Mouse (Mus musculus): Measurements from ENCODE around the gene Olfr649. TPM values are rescaled to one million over a fixed set of nuclear protein-coding genes. Genes with fewer than 3 reads are reported as not detected.

The Olfr649 gene
- polyA plus RNA-seq (2014; fragmentation: Nextera tagmentation; extraction: Ambion mirVana) = not detected in 2 replicates

GRCm38 (mm10) chr7:104195885-104196284, at the start of gene Olfr649:
Gene Olfr649, minus strand, starts transcription at chr7:104195985.
- Histone ChIP-seq H3K4me3 (ENCODE audit: low read depth, low read length) (no peak within 1 kb of the TSS), H3K36me3 (ENCODE audit: control insufficient read depth, insufficient read depth, low read length) (no peaks in the 10 kb centered on the region), H3K4me1 (ENCODE audit: control insufficient read depth, insufficient read depth, low read length) (no peaks in the 10 kb centered on the region), H3K9me3 (ENCODE audit: control insufficient read depth, low read length) (no peaks in the 10 kb centered on the region), H3K9ac (ENCODE audit: low read length) (no peak within 1 kb of the TSS), H3K27me3 (ENCODE audit: control insufficient read depth, insufficient read depth, low read length) (no peaks in the 10 kb centered on the region), H3K27ac (replicated peaks; ENCODE audit: low read depth, low read length) (no peak within 1 kb of the TSS), H3K4me2 (ENCODE audit: low read depth, severe bottlenecking) (no peak within 1 kb of the TSS)
- ATAC-seq (ENCODE audit: insufficient number of reproducible peaks, low FRiP score, low TSS enrichment, low read depth) = no peak
- WGBS = 82% methylated on average over 6 of the region's 6 CpGs
- no peak for DNase-seq (ENCODE audit: low spot score)

GRCm38 (mm10) chr7:104244287-104245181, 48.7 kb upstream of the Olfr649 start, which contains the start of gene Trim34a:
Gene Trim34a, plus strand, starts transcription at chr7:104244457.
- no peaks in the 10 kb centered on the region for H3K9me3 ChIP-seq (ENCODE audit: control insufficient read depth, low read length)
- H3K4me1 ChIP-seq (ENCODE audit: control insufficient read depth, insufficient read depth, low read length) = no peaks in the 10 kb centered on the region
- peak within 1 kb of the TSS; percentile 37 for H3K4me3 ChIP-seq (ENCODE audit: low read depth, low read length)
- WGBS = 9% methylated on average over 13 of the region's 13 CpGs
- no peaks in the 10 kb centered on the region for H3K27me3 ChIP-seq (ENCODE audit: control insufficient read depth, insufficient read depth, low read length)
- ATAC-seq (ENCODE audit: insufficient number of reproducible peaks, low FRiP score, low TSS enrichment, low read depth) (peak; percentile 74; the same call in 1 of the 2 replicates), DNase-seq (ENCODE audit: low spot score) (peak; percentile 43)
- H3K27ac ChIP-seq (replicated peaks; ENCODE audit: low read depth, low read length) = no peak within 1 kb of the TSS
- peak within 1 kb of the TSS; percentile 48 for H3K4me2 ChIP-seq (ENCODE audit: low read depth, severe bottlenecking)
- H3K9ac ChIP-seq (ENCODE audit: low read length) = peak within 1 kb of the TSS; percentile 66
- no peaks in the 10 kb centered on the region for H3K36me3 ChIP-seq (ENCODE audit: control insufficient read depth, insufficient read depth, low read length)

- WGBS = 57% methylated on average over 1 of the region's 1 CpGs
- Histone ChIP-seq H3K9ac (ENCODE audit: low read length) (no peak overlapping the region), H3K9me3 (ENCODE audit: control insufficient read depth, low read length) (no peaks in the 10 kb centered on the region), H3K4me3 (ENCODE audit: low read depth, low read length) (no peak overlapping the region), H3K27ac (replicated peaks; ENCODE audit: low read depth, low read length) (no peak overlapping the region), H3K36me3 (ENCODE audit: control insufficient read depth, insufficient read depth, low read length) (no peaks in the 10 kb centered on the region), H3K27me3 (ENCODE audit: control insufficient read depth, insufficient read depth, low read length) (no peaks in the 10 kb centered on the region), H3K4me2 (ENCODE audit: low read depth, severe bottlenecking) (no peak overlapping the region), H3K4me1 (ENCODE audit: control insufficient read depth, insufficient read depth, low read length) (no peaks in the 10 kb centered on the region)
- ATAC-seq (ENCODE audit: insufficient number of reproducible peaks, low FRiP score, low TSS enrichment, low read depth) (no peak), DNase-seq (ENCODE audit: low spot score) (no peak)
These were observed 47.8 kb upstream of the Olfr649 start for GRCm38 (mm10) chr7:104243616-104244015.

GRCm38 (mm10) chr7:104240857-104241256, 45.1 kb upstream of the Olfr649 start:
- H3K27me3 ChIP-seq (ENCODE audit: control insufficient read depth, insufficient read depth, low read length) = no peaks in the 10 kb centered on the region
- H3K9ac ChIP-seq (ENCODE audit: low read length) = no peak overlapping the region
- H3K4me2 ChIP-seq (ENCODE audit: low read depth, severe bottlenecking) = no peak overlapping the region
- ATAC-seq (ENCODE audit: insufficient number of reproducible peaks, low FRiP score, low TSS enrichment, low read depth) = no peak
- H3K4me3 ChIP-seq (ENCODE audit: low read depth, low read length) = no peak overlapping the region
- no peaks in the 10 kb centered on the region for H3K9me3 ChIP-seq (ENCODE audit: control insufficient read depth, low read length)
- no peak overlapping the region for H3K27ac ChIP-seq (replicated peaks; ENCODE audit: low read depth, low read length)
- H3K36me3 ChIP-seq (ENCODE audit: control insufficient read depth, insufficient read depth, low read length) = no peaks in the 10 kb centered on the region
- no peaks in the 10 kb centered on the region for H3K4me1 ChIP-seq (ENCODE audit: control insufficient read depth, insufficient read depth, low read length)
- no peak for DNase-seq (ENCODE audit: low spot score)

- no peak overlapping the region for H3K4me3 ChIP-seq (ENCODE audit: low read depth, low read length)
- DNase-seq (ENCODE audit: low spot score) = peak; percentile 51
- no peaks in the 10 kb centered on the region for H3K9me3 ChIP-seq (ENCODE audit: control insufficient read depth, low read length)
- no peak for ATAC-seq (ENCODE audit: insufficient number of reproducible peaks, low FRiP score, low TSS enrichment, low read depth)
- H3K4me1 ChIP-seq (ENCODE audit: control insufficient read depth, insufficient read depth, low read length) = no peaks in the 10 kb centered on the region
- WGBS = 34% methylated on average over 2 of the region's 2 CpGs
- H3K27ac ChIP-seq (replicated peaks; ENCODE audit: low read depth, low read length) = no peak overlapping the region
- H3K4me2 ChIP-seq (ENCODE audit: low read depth, severe bottlenecking) = no peak overlapping the region
- H3K9ac ChIP-seq (ENCODE audit: low read length) = no peak overlapping the region
- no peaks in the 10 kb centered on the region for H3K27me3 ChIP-seq (ENCODE audit: control insufficient read depth, insufficient read depth, low read length)
- H3K36me3 ChIP-seq (ENCODE audit: control insufficient read depth, insufficient read depth, low read length) = no peaks in the 10 kb centered on the region
These were observed 35.4 kb upstream of the Olfr649 start for GRCm38 (mm10) chr7:104231203-104231602.

- H3K27me3 ChIP-seq (ENCODE audit: control insufficient read depth, insufficient read depth, low read length) = no peaks in the 10 kb centered on the region
- H3K36me3 ChIP-seq (ENCODE audit: control insufficient read depth, insufficient read depth, low read length) = no peaks in the 10 kb centered on the region
- WGBS = 2% methylated on average over 37 of the region's 37 CpGs
- H3K4me2 ChIP-seq (ENCODE audit: low read depth, severe bottlenecking) = peak within 1 kb of the TSS; percentile 54
- H3K9ac ChIP-seq (ENCODE audit: low read length) = peak within 1 kb of the TSS; percentile 43
- no peaks in the 10 kb centered on the region for H3K9me3 ChIP-seq (ENCODE audit: control insufficient read depth, low read length)
- DNase-seq (ENCODE audit: low spot score) (peak; percentile 76), ATAC-seq (ENCODE audit: insufficient number of reproducible peaks, low FRiP score, low TSS enrichment, low read depth) (peak; percentile 85)
- no peaks in the 10 kb centered on the region for H3K4me1 ChIP-seq (ENCODE audit: control insufficient read depth, insufficient read depth, low read length)
- peak within 1 kb of the TSS; percentile 30 for H3K4me3 ChIP-seq (ENCODE audit: low read depth, low read length)
- H3K27ac ChIP-seq (replicated peaks; ENCODE audit: low read depth, low read length) = no peak within 1 kb of the TSS
These were observed 23.1 kb upstream of the Olfr649 start, which contains the start of gene Trim6 for GRCm38 (mm10) chr7:104218701-104219569. Gene Trim6, plus strand, starts transcription at chr7:104218793.

- H3K4me1 ChIP-seq (ENCODE audit: control insufficient read depth, insufficient read depth, low read length) = no peaks in the 10 kb centered on the region
- no peak overlapping the region for H3K27ac ChIP-seq (replicated peaks; ENCODE audit: low read depth, low read length)
- no peaks in the 10 kb centered on the region for H3K27me3 ChIP-seq (ENCODE audit: control insufficient read depth, insufficient read depth, low read length)
- H3K4me2 ChIP-seq (ENCODE audit: low read depth, severe bottlenecking) = no peak overlapping the region
- no peak overlapping the region for H3K4me3 ChIP-seq (ENCODE audit: low read depth, low read length)
- H3K9me3 ChIP-seq (ENCODE audit: control insufficient read depth, low read length) = no peaks in the 10 kb centered on the region
- DNase-seq (ENCODE audit: low spot score) = no peak
- WGBS = 69% methylated on average over 2 of the region's 2 CpGs
- no peaks in the 10 kb centered on the region for H3K36me3 ChIP-seq (ENCODE audit: control insufficient read depth, insufficient read depth, low read length)
- no peak overlapping the region for H3K9ac ChIP-seq (ENCODE audit: low read length)
- ATAC-seq (ENCODE audit: insufficient number of reproducible peaks, low FRiP score, low TSS enrichment, low read depth) = no peak
These were observed 22.1 kb upstream of the Olfr649 start for GRCm38 (mm10) chr7:104217881-104218280.

GRCm38 (mm10) chr7:104216011-104216535, 20.3 kb upstream of the Olfr649 start:
- WGBS = 39% methylated on average over 1 of the region's 1 CpGs

More at GRCm38 (mm10) chr7:104216011-104216535, 20.3 kb upstream of the Olfr649 start:
- DNase-seq (ENCODE audit: low spot score) = no peak
- Histone ChIP-seq H3K4me3 (ENCODE audit: low read depth, low read length) (no peak overlapping the region), H3K36me3 (ENCODE audit: control insufficient read depth, insufficient read depth, low read length) (no peaks in the 10 kb centered on the region), H3K27ac (replicated peaks; ENCODE audit: low read depth, low read length) (no peak overlapping the region), H3K9ac (ENCODE audit: low read length) (no peak overlapping the region), H3K4me1 (ENCODE audit: control insufficient read depth, insufficient read depth, low read length) (no peaks in the 10 kb centered on the region), H3K9me3 (ENCODE audit: control insufficient read depth, low read length) (no peaks in the 10 kb centered on the region), H3K4me2 (ENCODE audit: low read depth, severe bottlenecking) (no peak overlapping the region), H3K27me3 (ENCODE audit: control insufficient read depth, insufficient read depth, low read length) (no peaks in the 10 kb centered on the region)
- ATAC-seq (ENCODE audit: insufficient number of reproducible peaks, low FRiP score, low TSS enrichment, low read depth) = no peak

Data from limb, embryonic 11.5 days (tissue).